Mouse (Mus musculus) bone marrow macrophage, adult 2 months (primary cell): ENCODE results near the gene Slc38a6.

Source experiments
- CTCF ChIP-seq: IDR thresholded peaks from 2 replicates; pipeline ENCODE4 v1.5.1; 2012; ENCODE audit warnings: low read depth, mild to moderate bottlenecking, low read length, moderate library complexity
- POLR2A ChIP-seq: IDR thresholded peaks from 2 replicates; pipeline ENCODE4 v1.6.1; 2012; ENCODE audit warnings: mild to moderate bottlenecking, low read depth, low read length, borderline replicate concordance

DNA sequence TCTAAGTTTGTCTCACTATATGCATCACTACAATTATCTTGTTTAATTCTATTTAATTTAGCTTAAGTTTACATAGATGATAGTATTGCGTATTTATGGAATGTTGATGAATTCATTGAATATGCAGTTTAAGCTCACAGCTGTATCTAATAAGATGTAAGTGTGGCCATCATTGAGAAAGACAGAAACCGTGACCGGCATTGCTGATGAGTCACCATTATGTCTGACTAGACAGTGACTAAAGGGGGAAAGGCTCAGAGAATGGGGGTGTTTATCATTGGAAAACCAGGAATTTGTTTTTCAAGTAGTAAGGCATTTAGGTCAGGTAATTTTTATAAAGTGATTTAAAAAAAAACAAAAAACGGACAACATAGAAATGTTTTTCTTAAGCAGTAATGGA lies 21.2 kb downstream of the Slc38a6 start:
- no peak for TF ChIP-seq CTCF
- no peak for TF ChIP-seq POLR2A
